Mouse (Mus musculus): ENCODE results near the gene Nadk.

The Nadk gene

GRCm38 (mm10) chr4:155561661-155562442 lies at the start of gene Nadk:
Gene Nadk, plus strand, starts transcription at chr4:155562378.
- no peak for DNase-seq

- no peak for DNase-seq
Measured at GRCm38 (mm10) chr4:155514810-155515209, 47.4 kb upstream of the Nadk start.

GRCm38 (mm10) chr4:155517948-155518517 lies 44.1 kb upstream of the Nadk start:
- peak; percentile 30 for DNase-seq

GRCm38 (mm10) chr4:155522327-155522726 lies 39.9 kb upstream of the Nadk start:
- no peak for DNase-seq

- DNase-seq = no peak
Measured at GRCm38 (mm10) chr4:155525751-155526150, 36.4 kb upstream of the Nadk start.

GRCm38 (mm10) chr4:155529294-155529693 lies 32.9 kb upstream of the Nadk start:
- no peak for DNase-seq

GRCm38 (mm10) chr4:155549993-155550392 lies 12.2 kb upstream of the Nadk start:
- no peak for DNase-seq

- no peak for DNase-seq
Measured at GRCm38 (mm10) chr4:155550446-155550845, 11.7 kb upstream of the Nadk start.

- DNase-seq = no peak
Measured at GRCm38 (mm10) chr4:155551073-155551472, 11.1 kb upstream of the Nadk start.

- DNase-seq = no peak
Measured at GRCm38 (mm10) chr4:155552917-155553532, 9.2 kb upstream of the Nadk start.

GRCm38 (mm10) chr4:155554880-155555279 lies 7.3 kb upstream of the Nadk start:
- no peak for DNase-seq

GRCm38 (mm10) chr4:155555464-155555863 lies 6.7 kb upstream of the Nadk start:
- DNase-seq = no peak

GRCm38 (mm10) chr4:155559454-155559853 lies 2.7 kb upstream of the Nadk start:
- DNase-seq = no peak

- DNase-seq = no peak
Measured at GRCm38 (mm10) chr4:155560932-155561331, 1.2 kb upstream of the Nadk start.

- peak; percentile 47 for DNase-seq
Measured at GRCm38 (mm10) chr4:155562725-155563399, 684 bp downstream of the Nadk start.

- peak; percentile 98 for DNase-seq
Measured at GRCm38 (mm10) chr4:155563400-155564231, 1.4 kb downstream of the Nadk start.

GRCm38 (mm10) chr4:155564315-155565069 lies 2.3 kb downstream of the Nadk start:
- peak; percentile 37 for DNase-seq

GRCm38 (mm10) chr4:155566555-155566954 lies 4.4 kb downstream of the Nadk start:
- DNase-seq = no peak

- DNase-seq = peak; percentile 33
Measured at GRCm38 (mm10) chr4:155568170-155568569, 6.0 kb downstream of the Nadk start.

GRCm38 (mm10) chr4:155568632-155569370 lies 6.6 kb downstream of the Nadk start:
- DNase-seq = no peak

GRCm38 (mm10) chr4:155569818-155570217 lies 7.6 kb downstream of the Nadk start:
- DNase-seq = no peak
